Mouse (Mus musculus): Measurements from ENCODE around the gene A030014E15Rik. TPM values are rescaled to one million over a fixed set of nuclear protein-coding genes. Genes with fewer than 3 reads are reported as not detected.

Gene A030014E15Rik
- total RNA-seq, 4 experiments from 2014 or later = not detected

Other genes with a start within 250 kb of the A030014E15Rik start
- 100 to 1,000 TPM; 118 to 174 (median 140) TPM for gene Mff, start 200.0 kb upstream of the A030014E15Rik start, total RNA-seq (2022)
- not detected for gene Tm4sf20, start 156.5 kb upstream of the A030014E15Rik start, total RNA-seq (2022)
- not detected for gene Gm47791, start 153.7 kb upstream of the A030014E15Rik start, total RNA-seq (2022)
- 10 to 100 TPM; 22.0 to 24.1 (median 23.1) TPM for gene Agfg1, start 85.4 kb upstream of the A030014E15Rik start, total RNA-seq (2022)
- gene A030005L19Rik, start 11.6 kb upstream of the A030014E15Rik start, total RNA-seq (2022) = not detected
- gene Gm6217, start 6.5 kb downstream of the A030014E15Rik start, total RNA-seq (2022) = not detected
- not detected for gene A030003K21Rik, start 18.5 kb downstream of the A030014E15Rik start, total RNA-seq (2022)
- gene Gm7544, start 31.1 kb downstream of the A030014E15Rik start, total RNA-seq (2022) = not detected
- gene Gm47955, start 35.4 kb downstream of the A030014E15Rik start, total RNA-seq (2022) = not detected
- gene Gm47959, start 75.6 kb downstream of the A030014E15Rik start, total RNA-seq (2022) = not detected
- gene Slc19a3, start 113.5 kb downstream of the A030014E15Rik start, total RNA-seq (2022) = under 1 TPM in 1 of 4 experiments, not detected in 3; 0.27 TPM
- gene Krtap28-10, start 117.6 kb downstream of the A030014E15Rik start, total RNA-seq (2022) = not detected
- not detected for gene Gm47969, start 120.0 kb downstream of the A030014E15Rik start, total RNA-seq (2022)
- gene A030005K14Rik, start 134.5 kb downstream of the A030014E15Rik start, total RNA-seq (2022) = not detected
- gene Krtap28-13, start 136.0 kb downstream of the A030014E15Rik start, total RNA-seq (2022) = not detected
- gene Ccl20, start 191.8 kb downstream of the A030014E15Rik start, total RNA-seq (2022) = not detected
- not detected for gene Daw1, start 234.8 kb downstream of the A030014E15Rik start, total RNA-seq (2022)